Mouse (Mus musculus): ENCODE measurements around the gene Nr4a1. TPM values are rescaled to one million over a fixed set of nuclear protein-coding genes. Genes with fewer than 3 reads are reported as not detected.
A peak's percentile ranks its signal among the peaks of the same experiment; 100 is the strongest.

Nr4a1 gene
- total RNA-seq, 2 experiments from 2014 or later = 171 to 181 TPM

DNA sequence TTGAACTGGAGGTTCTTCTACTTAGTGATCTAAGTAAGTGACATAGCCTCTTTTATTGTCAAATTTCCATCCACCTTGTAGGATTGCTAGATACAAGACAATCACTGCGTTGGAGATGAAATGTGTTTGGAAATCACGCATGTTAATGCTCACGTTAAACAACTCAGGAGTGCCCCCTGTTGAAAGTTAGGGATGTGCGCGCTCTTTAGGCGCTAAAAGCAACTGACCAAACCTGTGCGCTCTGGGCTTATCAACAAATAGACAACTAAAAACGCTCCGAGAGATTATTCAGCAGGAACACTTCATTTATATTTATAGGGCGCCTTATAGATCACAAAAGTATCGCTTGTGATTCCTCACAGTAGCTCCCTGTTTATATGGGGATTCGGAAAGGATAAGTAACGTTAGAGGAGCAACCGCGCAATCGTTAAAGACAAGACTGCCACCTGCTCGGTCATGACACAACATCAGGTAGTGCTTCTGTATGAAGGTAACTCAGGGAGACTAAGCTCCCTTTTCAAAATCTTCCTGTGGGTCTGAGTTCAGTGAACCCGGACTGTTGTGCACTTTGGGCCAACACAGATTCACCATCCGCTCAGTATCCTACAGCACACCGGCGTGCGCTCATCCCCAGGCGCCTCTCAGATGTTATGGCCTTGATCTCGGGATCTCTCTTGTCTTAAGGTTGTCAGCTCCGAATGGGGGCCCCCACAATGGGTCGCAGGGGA is 29.3 kb downstream of the Nr4a1 start:
- DNase-seq (ENCODE audit: low spot score in 2 of 2) = peak in 1 of 2 experiments; percentile 67

DNA sequence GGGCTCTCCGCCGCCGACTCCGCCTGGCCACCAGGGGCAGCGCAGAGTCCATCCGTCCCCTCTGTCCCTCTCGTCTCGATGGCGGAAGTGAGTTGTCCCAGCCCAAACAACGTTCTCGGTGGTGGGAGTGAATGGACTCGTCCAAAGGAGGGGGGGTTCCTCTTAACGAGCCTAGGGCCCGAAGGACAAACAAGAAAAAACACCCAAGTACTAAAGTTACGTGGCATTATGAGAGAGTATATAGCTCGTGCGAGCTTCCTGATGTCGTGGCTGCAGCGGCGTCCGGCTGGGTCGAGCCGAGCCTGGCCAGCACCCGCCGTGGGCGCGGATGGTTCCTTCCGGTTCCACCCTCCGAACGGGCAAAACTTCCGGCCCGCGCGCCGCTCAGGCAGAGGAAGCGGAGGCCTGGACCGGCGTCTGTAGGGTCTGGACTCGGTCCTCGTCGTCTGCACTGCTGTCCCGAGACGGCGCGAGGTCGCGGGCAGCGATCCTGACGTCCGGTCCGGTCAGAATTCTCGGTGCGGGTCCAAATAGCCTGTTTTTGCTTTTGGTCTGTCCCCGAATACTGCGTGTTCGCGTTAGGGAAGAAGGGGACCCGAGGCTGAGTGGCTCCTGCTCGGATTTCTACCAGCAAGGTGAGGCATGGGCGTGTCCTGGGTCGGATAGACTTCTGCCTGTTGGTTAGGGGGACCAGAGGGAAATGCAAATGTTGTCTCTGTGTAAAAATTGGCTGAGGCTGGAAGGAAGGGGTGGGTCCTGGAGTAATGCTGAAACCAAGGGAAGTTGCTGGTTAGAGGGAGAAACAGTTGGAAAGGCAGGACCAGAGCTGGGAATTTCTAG is 30.1 kb downstream of the Nr4a1 start, which contains the start of gene Atg101:
Atg101 (plus strand) TSS at position 362 of the 840 bp plus-strand sequence.
- DNase-seq (ENCODE audit: low spot score in 2 of 2) = peak; percentile 86 to 87

DNA sequence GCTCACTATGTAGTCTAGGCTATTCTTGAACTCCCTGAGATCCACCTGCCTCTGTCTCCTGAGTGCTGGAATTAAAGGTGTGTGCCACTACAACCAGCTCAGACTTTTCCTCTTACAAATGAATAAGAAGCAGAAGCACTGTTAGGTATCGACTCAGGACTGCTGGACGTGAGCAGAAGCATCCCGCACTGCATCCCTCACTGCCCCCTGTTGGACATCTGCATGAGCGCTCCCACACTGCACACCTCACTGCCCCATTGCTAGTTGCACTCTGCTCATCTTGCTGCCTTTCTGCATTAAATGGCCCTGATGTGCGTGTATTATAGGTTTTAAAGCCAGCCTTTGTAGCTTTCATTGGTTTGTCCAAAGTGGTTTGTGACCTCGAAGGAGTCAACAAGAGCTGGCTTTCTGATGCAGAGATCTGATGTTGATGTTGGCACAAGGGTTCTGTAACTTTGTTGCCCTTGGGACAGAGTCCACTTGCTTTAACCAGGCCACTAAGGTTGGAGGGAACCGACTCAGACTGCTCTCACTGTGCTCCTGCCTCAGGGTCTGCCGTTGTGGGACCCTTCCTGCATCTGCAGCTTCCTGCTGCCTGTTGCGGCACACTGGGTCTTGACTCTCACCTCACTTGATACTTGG is 32.2 kb downstream of the Nr4a1 start:
- no peak for DNase-seq (ENCODE audit: low spot score in 2 of 2)

DNA sequence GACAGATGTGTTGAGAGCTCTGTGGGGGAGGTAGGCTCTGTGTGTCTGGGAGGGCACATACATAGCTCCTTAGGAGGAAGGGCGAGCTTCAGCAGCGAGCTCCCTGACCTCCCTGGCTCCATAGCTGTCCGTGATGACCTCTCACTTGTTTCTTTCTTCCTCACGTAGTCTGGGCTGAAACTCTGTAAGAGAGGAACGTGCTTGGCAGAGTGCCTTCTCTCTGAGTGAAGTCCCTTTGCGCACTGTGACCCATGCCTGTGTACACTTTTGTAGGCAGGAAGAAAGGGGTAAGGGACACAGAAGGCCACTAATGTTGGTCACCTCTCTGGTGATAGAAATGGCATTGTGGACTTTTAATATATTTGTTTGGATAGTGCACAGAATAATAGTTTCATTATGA is 33.3 kb downstream of the Nr4a1 start:
- no peak for DNase-seq (ENCODE audit: low spot score in 2 of 2)

DNA sequence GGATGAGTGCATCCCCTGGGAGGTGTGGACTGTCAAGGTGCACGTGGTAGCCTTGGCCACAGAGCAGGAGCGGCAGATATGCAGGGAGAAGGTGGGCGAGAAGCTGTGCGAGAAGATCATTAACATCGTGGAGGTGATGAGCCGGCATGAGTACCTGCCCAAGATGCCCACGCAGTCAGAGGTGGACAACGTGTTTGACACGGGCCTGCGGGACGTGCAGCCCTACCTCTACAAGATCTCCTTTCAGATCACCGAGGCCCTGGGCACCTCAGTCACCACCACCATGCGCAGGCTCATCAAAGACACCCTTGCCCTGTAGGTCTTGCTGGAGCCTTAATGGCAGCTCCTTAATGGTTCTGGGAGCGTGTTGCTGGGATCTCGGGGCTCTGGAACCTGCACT is 36.3 kb downstream of the Nr4a1 start:
- no peak for DNase-seq (ENCODE audit: low spot score in 2 of 2)

DNA sequence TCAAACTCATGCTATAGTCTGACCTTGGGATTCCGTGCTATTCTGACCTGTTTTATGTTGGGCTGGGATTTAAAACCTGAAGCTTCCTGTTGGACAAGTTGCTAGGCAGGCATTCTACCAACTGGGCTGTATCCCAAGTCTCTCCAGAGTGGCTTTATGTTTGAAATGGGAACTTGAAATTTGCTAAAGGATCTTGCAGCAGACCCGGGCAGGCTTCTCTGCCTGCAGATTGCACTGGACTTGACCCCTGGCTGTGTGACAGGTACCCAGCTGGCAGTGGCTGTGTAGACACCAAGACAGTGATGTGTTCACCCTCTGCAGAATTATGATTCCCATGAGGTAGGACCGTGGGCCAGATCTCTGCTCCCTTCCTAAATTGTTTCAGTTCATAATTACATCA is 37.9 kb downstream of the Nr4a1 start:
- DNase-seq (ENCODE audit: low spot score in 2 of 2) = no peak

DNA sequence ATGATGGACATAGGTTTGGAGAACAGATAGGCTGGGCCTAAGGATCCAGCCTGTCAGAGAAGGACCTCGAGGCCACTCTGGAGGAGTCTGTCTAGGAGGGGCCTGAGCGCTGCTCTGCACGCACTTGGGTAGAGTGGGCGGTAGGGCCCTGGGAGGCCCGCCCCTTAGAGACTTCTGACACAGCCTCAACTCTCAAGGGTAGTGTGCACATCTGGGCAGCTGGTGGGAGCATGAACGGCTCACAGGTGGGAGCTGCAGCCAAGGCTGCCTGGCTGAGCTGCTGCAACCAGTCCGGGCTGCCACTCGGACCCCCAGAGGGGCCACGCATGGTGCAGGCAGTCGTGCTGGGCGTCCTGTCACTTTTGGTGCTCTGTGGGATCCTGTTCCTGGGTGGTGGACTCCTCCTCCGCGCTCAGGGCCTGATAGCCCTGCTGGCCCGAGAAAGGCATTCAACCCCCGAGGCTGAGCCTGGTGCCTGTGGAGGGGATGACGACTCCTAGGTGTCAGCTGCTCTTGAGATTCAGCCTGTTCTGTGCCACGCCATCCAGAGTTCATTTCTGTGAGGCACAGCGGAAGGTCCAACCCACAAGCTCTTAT is 39.1 kb downstream of the Nr4a1 start, which contains the start of gene 6030408B16Rik:
6030408B16Rik (plus strand) TSS at position 188 of the 597 bp plus-strand sequence.
- no peak for DNase-seq (ENCODE audit: low spot score in 2 of 2)

DNA sequence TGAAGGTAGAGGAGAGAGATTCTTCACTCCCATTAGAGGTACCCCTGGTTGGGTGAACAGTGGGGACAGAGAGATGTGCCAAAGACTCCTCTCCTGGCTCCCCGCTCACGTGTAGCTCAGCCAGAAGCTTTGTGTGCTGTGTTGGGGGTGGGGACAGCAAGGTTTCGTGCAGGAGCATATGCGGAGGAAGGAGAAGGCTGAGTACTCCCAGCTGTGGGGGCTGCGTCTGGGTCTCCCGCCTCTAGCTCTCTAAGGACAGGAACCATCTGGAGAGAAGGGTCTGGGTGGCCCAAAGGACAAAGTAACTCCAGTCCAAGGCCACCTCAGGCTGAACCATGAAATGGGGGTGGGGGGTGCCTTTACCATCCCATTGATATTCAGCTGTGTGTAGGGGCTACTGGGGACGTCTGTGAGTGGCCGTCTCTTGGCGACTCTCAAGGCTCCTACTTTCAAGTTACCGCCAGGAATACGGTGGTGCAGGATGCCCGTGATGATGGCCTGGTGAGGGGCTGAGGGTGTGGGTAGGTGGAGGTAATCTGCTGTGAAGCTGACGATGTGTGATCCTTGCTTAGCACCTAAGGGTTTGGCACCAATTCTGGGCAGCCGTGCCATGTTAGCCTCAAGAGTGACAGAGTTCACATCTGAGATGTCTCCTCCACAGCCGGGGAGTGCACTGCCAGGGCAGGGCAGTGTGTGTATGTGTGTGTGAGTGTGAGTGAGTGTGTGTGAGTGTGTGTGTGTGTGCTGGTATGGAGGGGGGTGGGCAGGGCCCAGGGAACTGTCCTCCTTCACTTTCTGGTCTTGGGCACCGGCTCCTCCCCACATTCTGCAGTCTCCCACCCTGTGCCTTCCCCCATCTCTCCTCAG is 40.2 kb downstream of the Nr4a1 start:
- DNase-seq (ENCODE audit: low spot score in 2 of 2) = no peak

DNA sequence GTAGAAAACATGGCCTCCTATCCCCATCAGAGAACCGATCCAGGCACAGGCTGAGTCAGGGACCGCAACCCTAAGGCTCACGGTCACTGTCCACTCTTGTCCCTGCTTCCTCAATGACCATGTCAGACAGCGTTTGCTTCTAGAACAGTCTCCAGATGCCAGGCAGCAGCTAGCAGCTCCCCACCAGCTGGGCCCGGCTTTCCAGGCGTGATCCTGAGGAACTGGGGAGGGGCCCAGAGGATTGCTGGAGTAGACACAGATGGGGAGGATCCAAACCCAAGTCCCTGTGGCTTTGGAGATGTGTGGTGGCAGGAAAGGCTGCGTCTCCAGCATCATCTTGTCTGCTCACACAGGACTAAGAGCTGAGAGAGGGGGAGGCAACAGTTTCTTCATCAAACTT is 41.0 kb downstream of the Nr4a1 start:
- no peak for DNase-seq (ENCODE audit: low spot score in 2 of 2)

DNA sequence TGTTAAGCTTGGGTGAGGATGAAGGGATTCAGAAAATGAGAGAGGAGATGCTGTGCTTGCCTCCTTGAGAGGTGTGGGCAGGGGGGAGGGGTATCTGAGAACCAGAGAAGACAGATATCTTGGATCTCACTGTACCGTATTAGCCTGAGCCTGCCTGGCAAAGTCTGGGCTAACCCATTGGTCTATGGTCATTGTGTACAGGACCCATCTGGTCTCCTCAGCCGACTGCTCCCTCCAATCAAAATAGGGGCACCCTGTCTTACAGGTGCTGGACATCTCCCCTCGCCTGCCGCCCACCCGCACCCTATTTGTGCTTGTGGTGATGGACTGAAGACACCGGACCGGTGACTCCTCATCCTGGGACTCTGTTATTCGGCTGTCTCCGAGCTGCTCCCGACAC is 41.5 kb downstream of the Nr4a1 start:
- DNase-seq (ENCODE audit: low spot score in 2 of 2) = no peak

DNA sequence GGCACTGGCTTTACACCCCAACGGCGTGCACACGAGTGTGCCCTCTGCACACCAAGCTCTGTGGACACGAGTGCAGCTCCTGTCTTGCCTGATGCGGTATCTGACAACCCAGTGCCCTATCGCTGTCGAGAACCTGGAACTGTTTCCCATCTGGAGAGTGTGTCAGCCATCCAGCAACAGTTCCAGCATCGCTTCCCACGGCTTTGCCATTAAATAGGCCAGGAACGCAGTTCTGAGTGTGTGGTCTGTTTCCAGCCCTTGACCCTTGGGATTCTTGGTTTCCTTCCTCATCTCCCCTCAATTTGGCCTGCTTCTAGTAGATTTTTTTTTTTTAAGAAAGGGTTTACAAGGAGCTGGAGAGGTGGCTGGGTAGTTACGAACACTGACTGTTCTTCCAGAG is 42.0 kb downstream of the Nr4a1 start:
- no peak for DNase-seq (ENCODE audit: low spot score in 2 of 2)

DNA sequence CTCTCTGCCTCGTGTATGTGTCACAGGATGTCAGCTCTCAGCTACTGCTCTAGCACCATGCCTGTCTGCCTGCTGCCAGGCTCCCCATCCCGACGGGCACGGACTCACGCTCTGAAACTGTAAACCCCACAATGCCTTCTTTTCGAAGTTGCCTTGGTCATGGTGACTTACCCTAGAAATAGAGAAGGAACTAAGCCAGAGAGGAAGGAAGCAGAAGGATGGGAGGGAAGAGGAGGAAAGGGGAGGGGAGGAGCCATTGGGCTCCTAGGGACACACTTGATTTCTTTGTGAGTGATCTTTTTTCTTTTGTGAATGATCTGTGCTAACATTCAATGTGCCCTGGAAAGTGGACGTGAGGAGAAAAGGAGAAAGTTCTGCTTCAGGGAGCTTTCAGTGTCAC is 43.9 kb downstream of the Nr4a1 start:
- DNase-seq (ENCODE audit: low spot score in 2 of 2) = no peak

DNA sequence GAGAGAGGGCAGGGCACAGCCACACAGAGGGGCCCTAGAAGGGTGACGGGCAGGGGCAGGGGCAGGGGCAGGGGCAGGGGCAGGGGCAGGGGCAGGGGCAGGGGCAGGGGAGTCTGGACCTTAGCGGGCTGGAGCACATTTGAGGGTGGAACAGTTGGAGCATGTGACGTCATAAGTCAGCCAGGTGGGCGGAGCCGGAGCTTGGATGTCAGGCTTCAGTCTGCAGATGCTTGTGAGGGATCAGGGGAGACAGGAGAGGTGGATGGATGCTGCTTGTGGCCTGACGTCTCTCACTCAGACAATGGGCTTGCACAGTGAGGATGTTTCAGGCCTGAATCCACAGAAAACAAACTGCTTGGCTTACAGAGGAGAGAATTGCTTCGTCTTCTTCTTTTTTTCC is 44.5 kb downstream of the Nr4a1 start:
- DNase-seq (ENCODE audit: low spot score in 2 of 2) = no peak

DNA sequence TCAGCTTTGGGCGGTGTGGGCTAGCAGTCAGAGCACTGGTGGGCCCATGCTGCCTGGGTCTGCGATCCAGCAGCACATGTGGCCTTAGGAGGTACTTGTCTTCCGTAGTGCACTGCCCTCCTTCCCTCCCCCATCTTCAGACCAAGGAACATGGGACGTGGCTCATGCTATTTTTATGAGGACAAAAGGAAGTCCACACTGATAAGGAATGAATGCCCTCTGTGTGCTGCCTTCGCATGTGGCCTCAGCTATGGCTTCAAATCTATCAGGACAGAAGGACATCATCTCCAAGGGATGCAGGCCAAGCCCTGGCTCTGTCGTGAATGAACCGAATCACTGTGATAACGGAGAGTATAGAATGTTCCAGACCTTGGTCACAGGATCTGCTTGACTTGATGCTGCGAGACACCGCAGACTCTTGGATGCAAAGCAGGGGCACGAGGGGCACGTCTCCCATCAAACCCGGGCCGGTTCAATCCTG is 45.5 kb downstream of the Nr4a1 start:
- no peak for DNase-seq (ENCODE audit: low spot score in 2 of 2)

DNA sequence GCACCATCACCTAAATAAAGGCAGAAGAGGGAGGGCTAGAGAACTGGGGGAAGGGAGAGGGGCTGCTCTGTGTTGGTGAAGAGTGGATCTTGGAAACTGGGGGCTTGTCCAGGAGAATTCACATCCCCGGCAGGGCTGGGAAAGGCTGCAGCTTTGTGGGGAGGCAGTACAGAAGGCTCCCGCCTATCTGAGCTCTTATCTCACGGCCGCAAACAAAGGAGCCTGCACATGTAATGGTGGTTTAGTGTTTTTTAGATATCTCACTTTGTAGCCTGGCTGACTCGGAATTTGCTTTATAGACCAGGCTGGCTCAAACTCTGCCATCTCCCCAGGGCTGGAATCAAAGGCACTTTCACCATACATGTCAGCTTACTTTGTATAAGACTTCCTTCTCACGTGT is 46.1 kb downstream of the Nr4a1 start:
- no peak for DNase-seq (ENCODE audit: low spot score in 2 of 2)

DNA sequence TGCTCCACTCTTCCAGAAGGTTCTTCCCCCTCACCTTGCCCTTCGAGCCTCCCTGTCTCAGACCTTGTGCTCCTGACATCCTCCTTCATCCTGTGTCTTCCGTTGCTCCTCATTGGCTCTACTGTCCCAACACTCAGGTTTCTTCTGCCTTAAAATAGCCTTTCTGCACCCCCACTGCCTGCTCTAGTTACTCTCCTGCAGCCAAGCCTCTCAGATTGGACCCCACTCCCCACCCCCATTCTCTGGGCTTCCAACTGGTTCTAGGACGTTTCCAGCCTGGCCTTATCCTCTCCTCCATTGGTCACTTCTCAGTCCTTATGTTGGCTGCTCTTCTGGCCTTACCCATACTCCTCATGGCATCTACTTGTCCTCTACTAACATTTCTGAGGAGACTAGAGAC is 48.1 kb downstream of the Nr4a1 start:
- DNase-seq (ENCODE audit: low spot score in 2 of 2) = no peak

DNA sequence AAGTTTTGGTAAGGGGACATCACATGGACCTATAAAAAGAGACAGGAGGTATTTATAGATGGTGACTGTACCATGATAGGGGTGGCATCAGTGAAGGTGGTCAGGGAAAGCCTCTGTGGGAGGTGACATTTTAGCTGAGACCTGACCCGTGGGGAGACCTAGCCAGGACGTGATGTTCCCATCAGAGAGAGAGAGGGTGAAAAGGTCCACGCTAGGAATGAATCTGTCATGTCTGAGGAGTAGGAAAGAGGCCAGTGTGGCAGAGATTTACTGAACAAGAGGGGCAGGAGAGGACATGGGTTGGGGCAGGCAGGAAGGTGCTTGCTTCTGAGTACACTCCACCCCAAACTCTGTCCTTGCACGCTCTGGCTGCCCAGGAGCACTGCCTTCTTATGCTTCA is 49.8 kb downstream of the Nr4a1 start:
- no peak for DNase-seq (ENCODE audit: low spot score in 2 of 2)

DNA sequence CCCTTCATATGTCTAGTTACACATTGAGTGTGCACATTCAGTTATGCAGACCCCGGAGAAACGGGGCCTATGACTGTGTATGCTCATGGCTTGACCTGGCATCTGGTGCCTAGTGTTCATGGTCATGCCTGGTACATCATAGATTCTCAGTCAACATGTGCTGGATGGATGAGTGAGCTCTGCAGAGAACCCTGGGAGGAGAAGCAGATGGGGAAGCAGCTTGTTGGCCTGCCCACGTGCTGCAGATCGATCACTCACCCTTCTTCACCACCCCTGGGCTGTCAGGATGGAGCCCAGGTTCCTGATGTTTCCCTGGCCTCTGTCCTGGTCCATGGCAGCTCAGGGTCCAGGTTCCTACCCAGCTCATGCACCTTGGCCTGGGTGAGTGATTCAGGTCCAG is 52.4 kb downstream of the Nr4a1 start:
- peak; percentile 43 to 55 for DNase-seq (ENCODE audit: low spot score in 2 of 2)

DNA sequence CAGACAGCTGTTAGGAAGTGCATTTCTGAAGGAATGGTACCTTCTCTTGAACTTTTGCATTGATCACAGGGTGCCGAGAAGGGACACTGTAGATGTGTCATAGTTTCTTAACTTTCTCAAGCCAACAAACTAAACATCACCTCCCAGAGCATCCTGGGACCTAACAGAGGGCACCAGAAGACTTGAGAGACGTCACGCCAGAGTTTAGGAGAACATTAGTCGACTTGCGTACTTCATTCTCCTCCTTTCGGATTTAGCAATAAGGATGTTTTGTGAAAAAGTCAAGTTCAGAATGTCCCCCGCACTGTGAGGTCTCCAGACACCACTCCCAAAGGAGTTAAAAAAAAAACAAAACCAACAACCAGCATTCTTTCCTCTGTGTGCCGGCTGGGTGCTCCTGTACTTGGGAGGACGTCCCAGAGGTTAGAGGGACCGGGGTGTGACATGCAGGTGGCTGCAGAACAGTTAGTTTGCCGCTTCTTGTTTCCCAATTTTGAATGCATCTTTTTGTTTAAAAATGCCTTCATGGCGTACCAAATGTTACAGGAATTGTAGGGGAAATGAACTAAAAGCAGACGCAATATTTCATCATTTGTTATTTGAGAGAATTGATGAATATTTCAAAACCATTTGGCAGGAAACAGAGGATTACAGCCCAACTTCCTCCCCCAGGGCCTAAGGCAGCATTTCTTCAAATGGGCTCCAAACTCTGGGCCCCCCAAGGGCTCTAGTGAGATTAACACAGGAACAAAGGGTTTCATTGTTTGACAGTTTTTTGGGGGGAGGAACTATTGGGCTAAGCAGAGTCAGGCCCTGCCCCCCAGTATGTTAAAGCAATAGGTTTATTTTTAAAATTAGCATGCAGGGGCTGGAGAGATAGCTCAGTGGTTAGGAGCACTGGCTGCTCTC is 54.6 kb downstream of the Nr4a1 start:
- no peak for DNase-seq (ENCODE audit: low spot score in 2 of 2)

All from left cerebral cortex, adult 18-20 months (tissue).